Mouse (Mus musculus) olfactory bulb, adult 2 months (tissue): ENCODE measurements around the gene Pcnt.
A peak's percentile ranks its signal among the peaks of the same experiment; 100 is the strongest.

Experiments
- CTCF ChIP-seq: fragments of 200-500 bp; IDR thresholded peaks from 2 replicates; pipeline ENCODE4 v1.5.1; 2012; ENCODE audit warnings: low read depth, mild to moderate bottlenecking, low read length, moderate library complexity; ENCODE audit not compliant: insufficient read depth
- POLR2A ChIP-seq: fragments of 200-500 bp; IDR thresholded peaks from 2 replicates; pipeline ENCODE4 v1.6.1; 2012; ENCODE audit warnings: mild to moderate bottlenecking, low read depth, low read length, moderate library complexity; ENCODE audit not compliant: insufficient read depth

- no peak for TF ChIP-seq CTCF
- TF ChIP-seq POLR2A = peak; percentile 40
Observed at GRCm38 (mm10) chr10:76344711-76345539, 97.7 kb downstream of the Pcnt start, which contains the start of gene Dip2a.
